Mouse (Mus musculus) adrenal gland, postnatal 14 days (tissue): Measurements from ENCODE around the gene Kif7. TPM values are rescaled to one million over a fixed set of nuclear protein-coding genes. Genes with fewer than 3 reads are reported as not detected.

ENCODE experiments used
- DNase-seq: peaks from one replicate; pipeline ENCODE4 v3.0.0; 2021; ENCODE audit warnings: mixed read lengths
- total RNA-seq: library from RNA; stranded (reverse); gene quantifications from 2 replicates; pipeline ENCODE4 v1.2.3, GENCODE M21; 2021

Gene Kif7
- total RNA-seq, 1 experiment from 2014 or later = 4.2 TPM

GRCm38 (mm10) chr7:79727091-79727490 lies 11.6 kb upstream of the Kif7 start:
- peak; percentile 78 for DNase-seq

- DNase-seq = peak; percentile 80
These were observed 6.0 kb upstream of the Kif7 start for GRCm38 (mm10) chr7:79721386-79721977.

- DNase-seq = no peak
These were observed 4.7 kb downstream of the Kif7 start for GRCm38 (mm10) chr7:79710831-79711230.

DNA sequence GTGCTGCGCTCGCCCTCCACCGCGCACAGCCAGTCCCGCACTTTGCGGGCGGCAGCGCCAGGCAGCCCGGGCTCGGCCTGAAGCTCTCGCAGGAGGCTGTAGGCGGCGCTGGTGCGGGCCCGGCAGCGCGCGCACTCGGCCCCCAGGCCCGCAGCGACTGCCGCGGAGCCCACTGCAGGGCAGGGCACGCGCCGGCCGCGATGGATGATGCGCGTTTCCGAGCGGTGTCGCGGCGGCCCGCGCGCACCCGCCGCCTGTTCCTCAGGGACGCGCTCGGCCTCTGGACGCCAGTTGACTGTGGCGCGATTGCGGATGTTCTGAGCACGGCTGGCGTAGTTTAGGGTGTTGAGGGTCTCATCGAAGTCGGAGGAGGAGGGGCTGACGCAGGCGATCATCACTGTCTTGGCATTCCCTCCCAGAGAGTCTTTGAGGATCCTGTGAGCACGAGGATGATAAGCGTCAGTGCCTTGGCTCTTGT lies 5.4 kb downstream of the Kif7 start:
- DNase-seq = peak; percentile 72

- no peak for DNase-seq
These were observed 10.3 kb downstream of the Kif7 start for GRCm38 (mm10) chr7:79705210-79705609.

DNA sequence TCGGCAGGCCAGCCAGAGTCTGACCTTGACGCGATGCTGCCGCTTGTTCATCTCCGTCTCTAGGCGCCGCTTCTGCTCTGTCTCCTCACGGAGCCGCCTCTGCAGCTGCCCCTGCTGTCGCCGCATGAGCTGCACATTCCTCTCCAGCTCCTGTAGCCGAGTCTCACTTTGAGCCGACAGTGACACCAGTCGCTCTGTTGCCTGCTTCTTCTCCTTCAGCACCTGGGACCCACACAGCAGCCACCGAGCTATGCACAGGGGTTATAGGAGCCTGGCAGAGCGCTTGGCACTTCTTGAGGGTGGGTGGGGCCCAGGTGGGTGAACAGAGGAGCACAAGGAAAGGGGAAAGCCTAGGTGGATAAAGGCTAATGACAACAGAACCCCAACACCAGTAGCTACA lies 12.8 kb downstream of the Kif7 start:
- DNase-seq = no peak

GRCm38 (mm10) chr7:79696495-79696894 lies 19.0 kb downstream of the Kif7 start:
- DNase-seq = no peak

- no peak for DNase-seq
These were observed 35.3 kb downstream of the Kif7 start for GRCm38 (mm10) chr7:79680231-79680630.

GRCm38 (mm10) chr7:79679186-79679585 lies 36.3 kb downstream of the Kif7 start:
- peak; percentile 21 for DNase-seq

- no peak for DNase-seq
These were observed 44.5 kb downstream of the Kif7 start for GRCm38 (mm10) chr7:79670900-79671604.

DNA sequence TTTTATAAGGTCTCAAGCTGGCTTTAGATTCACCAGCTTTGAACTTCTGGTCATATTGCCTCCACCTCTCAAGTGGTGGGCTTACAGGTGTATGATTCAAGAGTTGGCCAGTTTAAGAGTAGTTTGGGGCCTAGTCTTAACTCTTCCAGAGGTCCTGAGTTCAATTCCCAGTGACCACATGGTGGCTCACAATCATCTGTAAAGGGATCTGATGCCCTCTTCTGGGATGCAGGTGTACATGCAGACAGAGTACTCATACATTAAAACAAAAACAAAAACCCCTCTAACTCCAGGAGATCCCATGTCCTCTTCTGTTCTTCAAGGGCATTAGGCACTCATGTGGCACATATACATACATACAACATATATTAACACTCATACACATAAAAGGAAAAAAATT lies 48.8 kb downstream of the Kif7 start:
- DNase-seq = no peak

- no peak for DNase-seq
These were observed 54.1 kb downstream of the Kif7 start for GRCm38 (mm10) chr7:79661253-79661890.

- DNase-seq = peak; percentile 15
These were observed 55.0 kb downstream of the Kif7 start for GRCm38 (mm10) chr7:79660291-79661150.

DNA sequence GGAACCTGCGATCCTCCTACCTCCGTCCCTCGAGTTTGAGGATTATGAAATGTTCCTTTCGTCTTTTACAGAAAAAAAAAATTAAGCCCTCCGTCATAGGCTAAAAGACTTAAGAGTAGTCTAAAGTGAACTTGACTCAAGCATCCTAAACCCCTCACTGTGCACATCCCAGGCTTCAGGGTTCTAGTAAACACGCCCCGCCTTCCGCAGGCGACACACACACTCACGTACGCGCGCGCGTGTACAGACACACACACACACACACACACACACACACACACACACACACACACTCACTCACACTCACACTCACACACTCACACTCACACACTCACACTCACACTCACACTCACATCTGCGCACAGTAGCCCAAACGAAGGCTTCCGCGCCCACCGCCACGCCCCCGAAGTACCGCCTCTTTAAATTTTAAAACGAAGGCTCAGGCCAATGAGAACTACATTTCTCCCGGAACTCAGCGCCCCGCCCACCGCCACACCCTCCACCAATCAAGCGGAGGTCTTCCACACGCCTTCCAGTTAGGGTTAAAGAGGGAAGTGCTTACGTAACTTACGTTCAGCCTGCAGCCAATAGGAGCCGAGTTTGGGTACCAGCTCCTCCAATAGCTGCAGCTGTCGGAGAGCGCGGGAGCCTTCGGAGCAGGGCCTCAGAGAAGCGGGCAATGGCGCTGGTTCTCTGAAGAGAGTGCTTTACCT lies 55.8 kb downstream of the Kif7 start, which contains the start of gene Ticrr:
Gene Ticrr (plus strand): TSS at position 619 of the 713 bp plus-strand sequence.
- peak; percentile 98 for DNase-seq

GRCm38 (mm10) chr7:79654586-79654985 lies 60.9 kb downstream of the Kif7 start:
- no peak for DNase-seq

- no peak for DNase-seq
These were observed 61.3 kb downstream of the Kif7 start for GRCm38 (mm10) chr7:79654185-79654584.

DNA sequence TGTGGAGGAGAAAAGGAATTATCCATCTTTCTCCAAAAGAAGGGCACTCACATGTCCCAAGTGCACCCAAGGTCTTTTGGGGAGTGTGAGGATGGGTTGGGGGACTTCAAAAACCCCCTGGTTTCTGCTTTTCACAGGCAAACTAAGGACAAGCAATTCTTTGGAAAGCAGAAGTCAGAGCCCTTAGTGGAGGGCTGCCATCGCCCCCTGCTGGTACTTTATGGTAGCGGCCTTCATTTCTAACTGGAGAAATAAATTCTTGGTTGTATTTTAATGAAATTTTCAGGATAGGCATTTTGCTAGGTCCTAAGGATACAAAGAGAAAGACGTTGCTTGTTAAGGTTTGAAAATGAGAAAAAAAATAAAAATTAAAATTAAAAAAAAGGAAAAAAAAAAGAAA lies 66.5 kb downstream of the Kif7 start:
- peak; percentile 71 for DNase-seq
